Mouse (Mus musculus) right cerebral cortex, postnatal 4 days (tissue): ENCODE measurements at regions not wholly inside any gene's neighbourhood (a gene's known extent, or its start where the extent isn't known, plus 50 kb on each side); places are given as distances from the start of the nearest gene placed in this dataset.

Experiments
- DNase-seq: peaks from one replicate; pipeline ENCODE4 v3.0.0-alpha.2; 2022

- DNase-seq: no peak
Measured at GRCm38 (mm10) chr17:76205082-76205481, 653.3 kb upstream of the Fam98a start.

- no peak for DNase-seq
Measured at GRCm38 (mm10) chr17:76184813-76185212, 633.1 kb upstream of the Fam98a start.

- no peak for DNase-seq
Measured at GRCm38 (mm10) chr17:76136660-76137495, 585.1 kb upstream of the Fam98a start.

- peak; percentile 7 for DNase-seq
Measured at GRCm38 (mm10) chr17:76134030-76134429, 582.3 kb upstream of the Fam98a start.

GRCm38 (mm10) chr17:76125260-76125659, 573.5 kb upstream of the Fam98a start:
- DNase-seq: peak; percentile 35

- no peak for DNase-seq
Measured at GRCm38 (mm10) chr17:76111315-76112195, 559.8 kb upstream of the Fam98a start.

- DNase-seq: no peak
Measured at GRCm38 (mm10) chr17:76110856-76111255, 559.1 kb upstream of the Fam98a start.

- no peak for DNase-seq
Measured at GRCm38 (mm10) chr17:76083536-76083935, 531.8 kb upstream of the Fam98a start.

GRCm38 (mm10) chr17:76081780-76082179, 530.0 kb upstream of the Fam98a start:
- no peak for DNase-seq

- no peak for DNase-seq
Measured at GRCm38 (mm10) chr17:76046438-76046837, 494.7 kb upstream of the Fam98a start.

GRCm38 (mm10) chr17:76032710-76033109, 481.0 kb upstream of the Fam98a start:
- no peak for DNase-seq

- DNase-seq: no peak
Measured at GRCm38 (mm10) chr17:76008011-76008410, 456.3 kb upstream of the Fam98a start.

GRCm38 (mm10) chr17:76002836-76003235, 451.1 kb upstream of the Fam98a start:
- no peak for DNase-seq

GRCm38 (mm10) chr17:75961371-75961770, 409.6 kb upstream of the Fam98a start:
- no peak for DNase-seq

GRCm38 (mm10) chr17:75936686-75937380, 385.1 kb upstream of the Fam98a start:
- DNase-seq: no peak

- DNase-seq: peak; percentile 8
Measured at GRCm38 (mm10) chr17:75931022-75931421, 379.3 kb upstream of the Fam98a start.

- DNase-seq: no peak
Measured at GRCm38 (mm10) chr17:75920240-75920639, 368.5 kb upstream of the Fam98a start.

- no peak for DNase-seq
Measured at GRCm38 (mm10) chr17:75917020-75917419, 365.3 kb upstream of the Fam98a start.

- DNase-seq: no peak
Measured at GRCm38 (mm10) chr17:75916590-75916989, 364.8 kb upstream of the Fam98a start.

GRCm38 (mm10) chr17:75915256-75915655, 363.5 kb upstream of the Fam98a start:
- no peak for DNase-seq

GRCm38 (mm10) chr17:75907085-75907484, 355.3 kb upstream of the Fam98a start:
- DNase-seq: no peak

GRCm38 (mm10) chr17:75906643-75907042, 354.9 kb upstream of the Fam98a start:
- DNase-seq: no peak

GRCm38 (mm10) chr17:75895436-75895835, 343.7 kb upstream of the Fam98a start:
- DNase-seq: no peak
